Mouse (Mus musculus) ES-Bruce4 (cell line): ENCODE data around the gene Mtmr2. TPM values are rescaled to one million over a fixed set of nuclear protein-coding genes. Genes with fewer than 3 reads are reported as not detected.
"Not testable (repeated sequence)": the region's sequence is repeated elsewhere in the genome, so short reads cannot be mapped to it uniquely, and the experiment has no call there.

Experiments
- H3K27ac ChIP-seq: 2 replicates; pipeline ENCODE4 v1.5.1; 2012; ENCODE audit warnings: low read length, inconsistent platforms; ENCODE audit not compliant: insufficient read depth
- H3K27me3 ChIP-seq: 2 replicates; pipeline ENCODE4 v1.6.1; 2012; ENCODE audit warnings: mild to moderate bottlenecking, low read length, inconsistent platforms; ENCODE audit not compliant: control insufficient read depth, poor library complexity, insufficient read depth, severe bottlenecking
- H3K36me3 ChIP-seq: 2 replicates; pipeline ENCODE4 v1.6.1; 2012; ENCODE audit warnings: inconsistent platforms, mild to moderate bottlenecking, low read length, moderate library complexity; ENCODE audit not compliant: control insufficient read depth, poor library complexity, insufficient read depth, severe bottlenecking
- H3K4me1 ChIP-seq: one replicate; pipeline ENCODE4 v1.8.1; 2011; ENCODE audit warnings: low read length; ENCODE audit not compliant: control insufficient read depth, insufficient read depth
- H3K4me3 ChIP-seq: 2 replicates; pipeline ENCODE4 v1.5.1; 2011; ENCODE audit warnings: low read depth, mild to moderate bottlenecking, low read length
- H3K9ac ChIP-seq: 2 replicates; pipeline ENCODE4 v1.6.1; 2012; ENCODE audit warnings: low read depth, mild to moderate bottlenecking, inconsistent platforms; ENCODE audit not compliant: poor library complexity, severe bottlenecking
- H3K9me3 ChIP-seq: replicated peaks from 2 replicates; pipeline ENCODE4 v1.6.1; 2012; ENCODE audit warnings: mild to moderate bottlenecking, low read length, inconsistent platforms; ENCODE audit not compliant: control insufficient read depth, poor library complexity, insufficient read depth, severe bottlenecking
- CTCF ChIP-seq: IDR thresholded peaks from one replicate; pipeline ENCODE4 v1.8.1; 2011; ENCODE audit warnings: low read depth, low read length
- EP300 ChIP-seq: IDR thresholded peaks from 2 replicates; pipeline ENCODE4 v1.6.1; 2011; ENCODE audit warnings: low read depth, low read length; ENCODE audit not compliant: insufficient read depth
- POLR2A ChIP-seq: IDR thresholded peaks from one replicate; pipeline ENCODE4 v1.8.1; 2011; ENCODE audit warnings: low read length; ENCODE audit not compliant: insufficient read depth
- polyA plus RNA-seq: library from polyadenylated mRNA; stranded (reverse); fragments of >200 nt; gene quantifications from 2 replicates; pipeline ENCODE4 v1.2.4, GENCODE M21; 2011; ENCODE audit warnings: low read depth; ENCODE audit not compliant: missing spikeins, insufficient read depth, insufficient read length

Mtmr2 gene
- polyA plus RNA-seq, 1 experiment = 56.4 TPM

DNA sequence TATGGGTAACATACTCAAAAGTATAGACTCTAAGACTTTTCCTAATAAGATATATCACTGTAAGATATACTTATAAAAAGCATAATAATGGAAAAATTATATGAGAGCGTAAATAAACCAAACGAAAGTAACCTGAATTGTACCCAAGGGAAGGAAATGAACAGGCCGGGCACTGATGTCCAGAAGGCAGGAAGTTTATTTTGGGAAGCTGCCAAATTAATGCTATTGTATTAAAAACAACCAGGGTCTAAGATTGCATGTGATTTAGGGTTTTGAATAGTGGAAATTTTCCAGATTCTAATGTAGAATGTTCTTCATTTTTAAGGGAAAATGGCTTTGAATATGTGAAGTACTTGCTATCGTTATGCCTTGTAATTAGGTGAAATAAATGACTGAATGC, 4.3 kb downstream of the Mtmr2 start:
- no peaks in the 10 kb centered on the region for H3K27me3 ChIP-seq
- no peaks in the 10 kb centered on the region for H3K4me1 ChIP-seq
- H3K9me3 ChIP-seq = peaks cover 12% of the 10 kb centered on the region
- no peak overlapping the region for H3K27ac ChIP-seq
- H3K4me3 ChIP-seq = no peak overlapping the region
- no peaks in the 10 kb centered on the region for H3K36me3 ChIP-seq
- H3K9ac ChIP-seq = no peak overlapping the region
- TF ChIP-seq POLR2A = no peak
- no peak for TF ChIP-seq EP300
- no peak for TF ChIP-seq CTCF

DNA sequence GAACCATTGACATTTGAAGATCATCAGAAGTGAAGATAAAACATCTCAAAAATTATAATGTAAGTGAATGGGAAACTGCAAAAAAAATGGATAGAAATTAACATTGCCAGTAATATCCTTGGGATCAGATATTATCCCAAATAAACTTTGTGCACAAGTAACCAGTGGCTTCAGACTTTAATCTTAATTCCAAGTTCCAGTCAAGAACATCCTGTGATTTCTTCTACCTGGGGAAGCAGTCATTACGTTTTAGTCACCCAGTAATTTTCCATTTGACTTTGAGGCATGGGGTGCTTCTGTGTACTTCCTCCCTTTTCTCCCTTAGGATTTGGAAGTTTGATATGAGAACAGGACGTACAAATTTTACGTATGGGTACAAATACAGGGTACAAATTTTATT, 12.2 kb downstream of the Mtmr2 start:
- Histone ChIP-seq H3K4me3 (no peak overlapping the region), H3K4me1 (no peaks in the 10 kb centered on the region), H3K9ac (no peak overlapping the region), H3K27ac (no peak overlapping the region), H3K27me3 (no peaks in the 10 kb centered on the region), H3K9me3 (peaks cover 9% of the 10 kb centered on the region), H3K36me3 (no peaks in the 10 kb centered on the region; the same call in 1 of the 2 replicates)
- TF ChIP-seq POLR2A = no peak
- TF ChIP-seq EP300 = no peak
- no peak for TF ChIP-seq CTCF

DNA sequence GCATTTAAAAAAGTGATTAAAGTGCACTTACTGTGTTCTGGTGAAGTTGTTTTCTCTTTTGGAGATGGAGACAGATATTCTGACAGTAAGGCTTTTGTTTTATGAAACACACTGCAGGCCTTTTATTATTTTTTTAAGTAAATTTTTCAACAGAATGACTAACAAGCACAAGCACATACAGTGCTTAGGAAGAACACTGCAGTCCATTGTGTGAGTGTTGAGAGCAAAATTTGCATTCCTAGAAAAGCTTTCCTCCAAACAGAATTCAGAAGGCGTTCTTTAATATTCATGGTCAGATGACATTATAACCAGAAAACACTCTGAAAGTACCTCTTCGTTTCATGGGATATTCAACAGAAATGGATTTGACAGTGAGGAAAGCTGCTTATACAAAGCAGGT, 17.4 kb downstream of the Mtmr2 start:
- H3K36me3 ChIP-seq = no peaks in the 10 kb centered on the region; the same call in 1 of the 2 replicates
- H3K27ac ChIP-seq = no peak overlapping the region
- H3K27me3 ChIP-seq = no peaks in the 10 kb centered on the region
- H3K4me3 ChIP-seq = no peak overlapping the region
- no peak overlapping the region for H3K9ac ChIP-seq
- H3K9me3 ChIP-seq = no peaks in the 10 kb centered on the region
- no peak for TF ChIP-seq POLR2A
- no peak for TF ChIP-seq EP300
- TF ChIP-seq CTCF = no peak
- H3K4me1 ChIP-seq = no peaks in the 10 kb centered on the region

DNA sequence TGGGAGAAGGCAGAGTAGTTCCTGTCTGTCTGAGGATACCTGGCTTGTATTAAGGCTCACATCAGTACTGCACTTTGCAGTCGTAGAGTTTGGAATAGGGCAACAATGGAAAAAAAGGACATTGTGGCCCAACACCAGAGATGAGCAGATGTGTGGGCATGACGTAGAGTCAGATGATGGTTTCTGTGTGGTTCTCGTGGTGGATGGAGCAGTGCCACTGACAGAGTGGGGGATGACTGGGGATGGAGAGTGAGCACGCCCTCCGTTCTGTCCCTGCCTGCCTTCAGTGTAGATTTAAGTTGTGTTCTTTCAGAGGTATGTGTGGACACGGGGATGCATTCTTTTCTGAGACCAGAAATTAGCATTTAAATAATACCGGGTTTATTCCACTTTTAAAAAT, 18.4 kb downstream of the Mtmr2 start:
- TF ChIP-seq EP300 (no peak), POLR2A (no peak), CTCF (no peak)
- no peak overlapping the region for H3K4me3 ChIP-seq
- H3K27ac ChIP-seq = no peak overlapping the region
- H3K4me1 ChIP-seq = no peaks in the 10 kb centered on the region
- H3K36me3 ChIP-seq = no peaks in the 10 kb centered on the region; the same call in 1 of the 2 replicates
- H3K9ac ChIP-seq = no peak overlapping the region
- no peaks in the 10 kb centered on the region for H3K27me3 ChIP-seq
- H3K9me3 ChIP-seq = no peaks in the 10 kb centered on the region

DNA sequence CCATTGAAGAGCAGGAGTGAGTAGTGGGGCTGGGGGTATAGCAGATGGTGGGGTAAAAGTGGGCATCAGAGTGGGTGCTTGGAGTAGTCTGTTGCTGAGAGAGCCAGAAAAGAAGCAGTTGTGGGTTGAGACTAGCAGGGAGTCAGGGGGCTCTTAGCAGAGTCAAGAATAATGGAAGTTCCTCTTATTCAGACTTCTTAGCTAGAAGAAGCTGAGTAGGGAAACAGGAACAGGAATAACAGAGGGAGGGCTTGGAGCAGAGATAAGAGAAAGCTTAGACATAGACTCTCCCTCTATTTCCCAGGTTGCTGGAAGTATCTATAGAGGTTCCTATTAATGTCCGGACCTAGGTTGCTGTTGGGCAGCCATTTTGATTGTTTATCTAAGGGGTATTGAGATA, 26.5 kb downstream of the Mtmr2 start:
- no peaks in the 10 kb centered on the region for H3K4me1 ChIP-seq
- no peak overlapping the region for H3K9ac ChIP-seq
- no peaks in the 10 kb centered on the region for H3K9me3 ChIP-seq

DNA sequence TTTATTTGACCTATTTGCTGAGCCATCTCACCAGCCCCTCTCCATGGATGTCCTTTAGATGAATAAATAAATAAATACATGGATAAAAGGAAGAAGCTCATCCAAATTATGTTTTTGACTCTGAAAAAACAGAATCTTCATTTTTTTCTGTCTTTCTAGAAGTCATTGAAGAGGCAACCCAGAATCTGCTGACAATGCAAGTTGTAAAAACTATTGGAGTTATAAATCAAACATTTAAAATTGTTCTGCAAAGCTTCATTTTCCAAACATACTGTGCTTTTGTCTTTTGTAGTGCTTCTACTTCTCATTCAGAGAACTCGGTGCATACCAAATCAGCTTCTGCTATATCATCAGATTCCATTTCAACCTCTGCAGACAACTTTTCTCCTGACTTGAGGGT, 33.8 kb downstream of the Mtmr2 start:
- H3K4me1 ChIP-seq = no peaks in the 10 kb centered on the region
- H3K36me3 ChIP-seq = peaks cover 2% of the 10 kb centered on the region; the same call in 1 of the 2 replicates
- H3K27ac ChIP-seq = no peak overlapping the region
- H3K27me3 ChIP-seq = no peaks in the 10 kb centered on the region
- TF ChIP-seq EP300 (no peak), POLR2A (no peak), CTCF (no peak)
- no peaks in the 10 kb centered on the region for H3K9me3 ChIP-seq
- H3K4me3 ChIP-seq = no peak overlapping the region
- H3K9ac ChIP-seq = no peak overlapping the region

More for the DNA sequence above, 26.5 kb downstream of the Mtmr2 start:
- TF ChIP-seq CTCF = no peak
- TF ChIP-seq POLR2A = no peak
- no peak for TF ChIP-seq EP300
- H3K27me3 ChIP-seq = no peaks in the 10 kb centered on the region
- no peak overlapping the region for H3K4me3 ChIP-seq
- H3K27ac ChIP-seq = no peak overlapping the region
- H3K36me3 ChIP-seq = no peaks in the 10 kb centered on the region

DNA sequence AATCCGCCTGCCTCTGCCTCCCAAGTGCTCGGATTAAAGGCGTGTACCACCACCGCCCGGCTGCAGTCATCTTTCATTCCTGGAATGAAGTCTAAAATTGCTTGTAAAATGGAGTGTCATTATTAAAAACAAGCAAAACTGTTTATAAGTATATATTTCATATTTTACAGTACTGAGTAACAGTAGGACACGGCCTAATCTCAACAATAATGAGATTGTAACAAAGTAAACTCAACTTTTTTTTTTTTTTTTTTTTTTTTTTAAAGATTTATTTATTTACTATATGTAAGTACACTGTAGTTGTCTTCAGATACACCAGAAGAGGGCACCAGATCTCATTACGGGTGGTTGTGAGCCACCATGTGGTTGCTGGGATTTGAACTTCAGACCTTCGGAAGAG, 42.7 kb downstream of the Mtmr2 start:
- H3K9ac ChIP-seq, H3K27me3 ChIP-seq, H3K4me3 ChIP-seq, H3K36me3 ChIP-seq, H3K9me3 ChIP-seq, H3K27ac ChIP-seq, H3K4me1 ChIP-seq: not testable (repeated sequence)
